Mouse (Mus musculus) urinary bladder, postnatal 36 days (tissue): ENCODE measurements around the gene Enoph1.

ENCODE experiments used
- DNase-seq, 2 experiments: peaks; one replicate each; pipeline ENCODE4 v3.0.0; 2022; ENCODE audit warnings: low spot score in 2 of 2, mixed read lengths in 1 of 2

The Enoph1 gene

GRCm38 (mm10) chr5:100079040-100079930, 39.5 kb downstream of the Enoph1 start:
- DNase-seq = no peak

GRCm38 (mm10) chr5:100079931-100080275, 40.1 kb downstream of the Enoph1 start:
- DNase-seq = no peak

- no peak for DNase-seq
Observed at GRCm38 (mm10) chr5:100082006-100082405, 42.2 kb downstream of the Enoph1 start.

GRCm38 (mm10) chr5:100083953-100084562, 44.3 kb downstream of the Enoph1 start:
- DNase-seq = no peak

- no peak for DNase-seq
Observed at GRCm38 (mm10) chr5:100085097-100085496, 45.3 kb downstream of the Enoph1 start.

GRCm38 (mm10) chr5:100090515-100091262, 50.9 kb downstream of the Enoph1 start:
- DNase-seq = no peak

GRCm38 (mm10) chr5:100091263-100091594, 51.4 kb downstream of the Enoph1 start:
- DNase-seq = no peak

GRCm38 (mm10) chr5:100091602-100092001, 51.8 kb downstream of the Enoph1 start:
- no peak for DNase-seq

- DNase-seq = no peak
Observed at GRCm38 (mm10) chr5:100096955-100097354, 57.2 kb downstream of the Enoph1 start.

- DNase-seq = no peak
Observed at GRCm38 (mm10) chr5:100097967-100098366, 58.2 kb downstream of the Enoph1 start.

GRCm38 (mm10) chr5:100102395-100102794, 62.6 kb downstream of the Enoph1 start:
- no peak for DNase-seq

GRCm38 (mm10) chr5:100108866-100109265, 69.1 kb downstream of the Enoph1 start:
- DNase-seq = peak in 1 of 2 experiments; percentile 4

GRCm38 (mm10) chr5:100109543-100110282, 69.9 kb downstream of the Enoph1 start:
- DNase-seq = no peak

- no peak for DNase-seq
Observed at GRCm38 (mm10) chr5:100110581-100110980, 70.8 kb downstream of the Enoph1 start.

GRCm38 (mm10) chr5:100113403-100113802, 73.6 kb downstream of the Enoph1 start:
- no peak for DNase-seq
